Mouse (Mus musculus): Measurements from ENCODE around the gene Flvcr1.
A peak's percentile ranks its signal among the peaks of the same experiment; 100 is the strongest.

GRCm38 (mm10) chr1:191026021-191026713 is at the start of gene Flvcr1:
- TF ChIP-seq CTCF (IDR thresholded peaks at IDR 0.05; ENCODE audit: low read depth) (peak; percentile 44), EP300 (IDR thresholded peaks at IDR 0.05; ENCODE audit: low read depth) (no peak)

All from liver, postnatal 0 days (tissue).